Mouse (Mus musculus): ENCODE data around the gene Klhdc8a. TPM values are rescaled to one million over a fixed set of nuclear protein-coding genes. Genes with fewer than 3 reads are reported as not detected.

The Klhdc8a gene
- polyA plus RNA-seq, 1 experiment = 1.5 TPM

DNA sequence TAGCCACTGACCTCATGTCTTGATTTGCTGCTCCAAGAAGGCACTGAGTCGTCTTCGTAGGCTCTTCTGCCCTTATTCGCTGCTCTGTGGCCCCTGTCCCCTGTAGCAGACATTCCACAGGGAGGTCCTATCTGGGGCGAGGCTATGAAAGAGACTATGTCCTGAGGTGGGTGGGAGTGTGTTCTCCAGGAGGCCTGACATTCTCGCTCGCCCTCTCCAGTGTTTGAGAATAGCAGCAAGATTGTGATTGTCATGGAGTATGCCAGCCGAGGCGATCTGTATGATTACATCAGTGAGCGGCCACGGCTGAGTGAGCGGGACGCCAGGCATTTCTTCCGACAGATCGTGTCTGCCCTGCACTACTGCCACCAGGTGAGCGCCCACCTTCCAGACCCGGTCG lies 29.1 kb downstream of the Klhdc8a start:
- Histone ChIP-seq H3K4me3 (ENCODE audit: low read depth, low read length) (no peak overlapping the region), H3K27me3 (ENCODE audit: control insufficient read depth, insufficient read depth, low read length) (no peaks in the 10 kb centered on the region), H3K27ac (ENCODE audit: insufficient read depth, low read depth, low read length) (peak overlapping the region; percentile 85), H3K36me3 (ENCODE audit: control insufficient read depth, insufficient read depth, low read length) (peaks cover 79% of the 10 kb centered on the region), H3K4me1 (ENCODE audit: control insufficient read depth, insufficient read depth, insufficient read length, low read length) (peaks cover 49% of the 10 kb centered on the region)
- no peak for TF ChIP-seq CTCF (IDR thresholded peaks at IDR 0.05; ENCODE audit: extremely low read depth, insufficient read length, insufficient replicate concordance, low read depth, low read length)
- no peak for TF ChIP-seq POLR2A (IDR thresholded peaks at IDR 0.05; ENCODE audit: low read depth, low read length)
- 77% methylated on average over 17 of the region's 17 CpGs for WGBS

DNA sequence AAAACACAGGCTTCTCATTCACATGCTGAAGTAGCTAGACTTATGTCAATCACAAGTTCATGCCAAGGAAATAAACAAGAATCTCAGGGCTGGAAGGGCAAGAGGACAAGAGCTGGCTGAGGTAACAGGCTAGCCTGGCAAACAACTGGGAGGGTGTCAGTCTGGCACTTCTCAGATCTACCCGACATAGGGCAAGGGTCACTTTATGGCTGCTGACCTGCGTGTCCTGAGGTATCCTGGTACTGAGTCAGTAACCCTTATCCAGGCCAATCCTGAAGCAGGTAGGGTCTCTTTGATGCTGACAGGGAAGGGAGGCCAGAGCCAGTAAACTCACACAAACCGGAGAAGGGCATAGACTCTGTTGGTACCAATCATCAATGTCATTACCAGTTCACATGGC lies 30.1 kb downstream of the Klhdc8a start:
- 18% methylated on average over 3 of the region's 3 CpGs for WGBS
- H3K36me3 ChIP-seq (ENCODE audit: control insufficient read depth, insufficient read depth, low read length) = peaks cover 82% of the 10 kb centered on the region
- TF ChIP-seq POLR2A (IDR thresholded peaks at IDR 0.05; ENCODE audit: low read depth, low read length) = no peak
- no peak for TF ChIP-seq CTCF (IDR thresholded peaks at IDR 0.05; ENCODE audit: extremely low read depth, insufficient read length, insufficient replicate concordance, low read depth, low read length)

DNA sequence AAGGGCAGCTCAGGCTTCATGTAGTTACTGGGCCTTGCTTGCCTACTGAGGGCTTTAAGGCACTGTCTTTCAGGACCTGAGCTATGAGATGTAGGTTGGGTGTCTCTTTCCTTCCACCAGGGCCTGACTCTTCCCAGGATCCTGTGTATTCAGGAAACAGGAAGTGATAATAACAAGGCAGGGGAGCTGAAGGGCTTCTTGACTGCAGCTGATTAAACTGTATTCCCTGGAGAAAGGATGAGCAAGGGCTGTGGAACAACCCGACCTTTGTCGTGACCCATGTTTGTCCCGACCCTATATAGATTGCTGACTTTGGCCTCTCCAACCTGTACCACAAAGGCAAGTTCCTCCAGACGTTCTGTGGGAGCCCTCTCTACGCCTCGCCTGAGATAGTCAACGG lies 31.2 kb downstream of the Klhdc8a start:
- no peaks in the 10 kb centered on the region for H3K27me3 ChIP-seq (ENCODE audit: control insufficient read depth, insufficient read depth, low read length)
- H3K4me1 ChIP-seq (ENCODE audit: control insufficient read depth, insufficient read depth, insufficient read length, low read length) = peaks cover 51% of the 10 kb centered on the region
- H3K4me3 ChIP-seq (ENCODE audit: low read depth, low read length) = no peak overlapping the region
- TF ChIP-seq CTCF (IDR thresholded peaks at IDR 0.05; ENCODE audit: extremely low read depth, insufficient read length, insufficient replicate concordance, low read depth, low read length) = no peak
- peak overlapping the region; percentile 64 for H3K27ac ChIP-seq (ENCODE audit: insufficient read depth, low read depth, low read length)
- WGBS = 70% methylated on average over 7 of the region's 7 CpGs
- H3K36me3 ChIP-seq (ENCODE audit: control insufficient read depth, insufficient read depth, low read length) = peaks cover 80% of the 10 kb centered on the region

More for the DNA sequence above, 30.1 kb downstream of the Klhdc8a start:
- Histone ChIP-seq H3K4me1 (ENCODE audit: control insufficient read depth, insufficient read depth, insufficient read length, low read length) (peaks cover 47% of the 10 kb centered on the region), H3K4me3 (ENCODE audit: low read depth, low read length) (no peak overlapping the region), H3K27ac (ENCODE audit: insufficient read depth, low read depth, low read length) (peak overlapping the region; percentile 85), H3K27me3 (ENCODE audit: control insufficient read depth, insufficient read depth, low read length) (no peaks in the 10 kb centered on the region)

DNA sequence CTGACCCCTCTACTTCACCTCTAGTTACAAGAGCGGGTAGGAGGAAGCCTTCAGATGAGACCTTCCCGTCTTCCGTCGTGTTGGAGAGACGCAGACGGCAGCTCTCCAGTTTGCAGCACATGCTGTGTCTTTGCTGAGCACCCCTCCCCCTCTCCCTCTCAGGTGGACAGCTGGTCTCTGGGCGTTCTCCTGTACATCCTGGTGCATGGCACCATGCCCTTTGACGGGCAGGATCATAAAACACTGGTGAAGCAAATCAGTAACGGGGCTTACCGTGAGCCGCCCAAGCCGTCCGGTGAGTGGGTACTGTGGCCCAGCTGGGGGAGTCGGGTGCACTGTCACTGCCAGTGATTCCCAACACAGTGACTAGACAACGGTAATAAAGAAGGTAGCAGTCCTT lies 32.0 kb downstream of the Klhdc8a start:
- H3K4me3 ChIP-seq (ENCODE audit: low read depth, low read length) = peak overlapping the region; percentile 2; the same call in 1 of the 2 replicates
- H3K36me3 ChIP-seq (ENCODE audit: control insufficient read depth, insufficient read depth, low read length) = peaks cover 74% of the 10 kb centered on the region
- peaks cover 56% of the 10 kb centered on the region for H3K4me1 ChIP-seq (ENCODE audit: control insufficient read depth, insufficient read depth, insufficient read length, low read length)
- H3K27ac ChIP-seq (ENCODE audit: insufficient read depth, low read depth, low read length) = peak overlapping the region; percentile 64
- 51% methylated on average over 15 of the region's 15 CpGs for WGBS
- H3K27me3 ChIP-seq (ENCODE audit: control insufficient read depth, insufficient read depth, low read length) = no peaks in the 10 kb centered on the region
- TF ChIP-seq POLR2A (IDR thresholded peaks at IDR 0.05; ENCODE audit: low read depth, low read length) (no peak), CTCF (IDR thresholded peaks at IDR 0.05; ENCODE audit: extremely low read depth, insufficient read length, insufficient replicate concordance, low read depth, low read length) (no peak)

DNA sequence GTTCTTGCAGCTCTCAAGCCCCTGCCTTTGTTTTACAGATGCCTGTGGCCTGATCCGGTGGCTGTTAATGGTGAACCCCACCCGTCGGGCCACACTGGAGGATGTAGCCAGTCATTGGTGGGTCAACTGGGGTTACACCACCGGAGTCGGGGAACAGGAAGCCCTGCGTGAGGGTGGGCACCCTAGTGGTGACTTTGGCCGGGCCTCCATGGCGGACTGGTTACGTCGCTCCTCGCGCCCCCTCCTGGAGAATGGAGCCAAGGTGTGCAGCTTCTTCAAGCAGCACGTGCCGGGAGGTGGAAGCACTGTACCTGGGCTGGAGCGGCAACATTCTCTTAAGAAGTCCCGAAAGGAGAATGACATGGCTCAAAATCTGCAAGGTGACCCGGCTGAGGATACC lies 32.9 kb downstream of the Klhdc8a start:
- TF ChIP-seq CTCF (IDR thresholded peaks at IDR 0.05; ENCODE audit: extremely low read depth, insufficient read length, insufficient replicate concordance, low read depth, low read length) (no peak), POLR2A (IDR thresholded peaks at IDR 0.05; ENCODE audit: low read depth, low read length) (no peak)
- 90% methylated on average over 17 of the region's 17 CpGs for WGBS
- H3K27me3 ChIP-seq (ENCODE audit: control insufficient read depth, insufficient read depth, low read length) = no peaks in the 10 kb centered on the region
- no peak overlapping the region; the same call in 1 of the 2 replicates for H3K27ac ChIP-seq (ENCODE audit: insufficient read depth, low read depth, low read length)
- H3K36me3 ChIP-seq (ENCODE audit: control insufficient read depth, insufficient read depth, low read length) = peaks cover 65% of the 10 kb centered on the region
- H3K4me3 ChIP-seq (ENCODE audit: low read depth, low read length) = no peak overlapping the region
- peaks cover 58% of the 10 kb centered on the region for H3K4me1 ChIP-seq (ENCODE audit: control insufficient read depth, insufficient read depth, insufficient read length, low read length)

DNA sequence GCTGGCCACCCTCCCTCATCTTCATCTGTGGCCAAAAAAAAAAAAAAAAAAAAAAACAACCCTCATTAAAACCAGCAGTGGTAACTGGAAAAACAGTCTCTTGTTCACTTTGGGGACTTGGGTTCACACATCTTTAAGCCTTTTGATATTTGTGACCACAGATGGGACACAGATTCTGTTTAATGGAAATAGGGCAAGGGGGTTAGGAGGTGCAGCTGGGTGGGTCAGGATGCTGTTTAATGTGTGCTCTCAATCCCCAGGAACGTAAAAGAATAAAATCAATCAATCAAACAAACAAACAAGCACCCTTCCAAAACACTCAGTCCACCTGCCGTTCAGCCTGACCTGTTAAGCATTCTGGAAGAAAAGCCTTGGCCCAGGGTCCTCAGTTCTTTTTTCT lies 34.8 kb downstream of the Klhdc8a start:
- Histone ChIP-seq H3K4me3 (ENCODE audit: low read depth, low read length) (no peak overlapping the region), H3K4me1 (ENCODE audit: control insufficient read depth, insufficient read depth, insufficient read length, low read length) (peaks cover 40% of the 10 kb centered on the region), H3K36me3 (ENCODE audit: control insufficient read depth, insufficient read depth, low read length) (peaks cover 46% of the 10 kb centered on the region), H3K27ac (ENCODE audit: insufficient read depth, low read depth, low read length) (no peak overlapping the region), H3K27me3 (ENCODE audit: control insufficient read depth, insufficient read depth, low read length) (no peaks in the 10 kb centered on the region)
- TF ChIP-seq CTCF (IDR thresholded peaks at IDR 0.05; ENCODE audit: extremely low read depth, insufficient read length, insufficient replicate concordance, low read depth, low read length) = no peak
- no peak for TF ChIP-seq POLR2A (IDR thresholded peaks at IDR 0.05; ENCODE audit: low read depth, low read length)
- 12% methylated on average over 2 of the region's 2 CpGs for WGBS

DNA sequence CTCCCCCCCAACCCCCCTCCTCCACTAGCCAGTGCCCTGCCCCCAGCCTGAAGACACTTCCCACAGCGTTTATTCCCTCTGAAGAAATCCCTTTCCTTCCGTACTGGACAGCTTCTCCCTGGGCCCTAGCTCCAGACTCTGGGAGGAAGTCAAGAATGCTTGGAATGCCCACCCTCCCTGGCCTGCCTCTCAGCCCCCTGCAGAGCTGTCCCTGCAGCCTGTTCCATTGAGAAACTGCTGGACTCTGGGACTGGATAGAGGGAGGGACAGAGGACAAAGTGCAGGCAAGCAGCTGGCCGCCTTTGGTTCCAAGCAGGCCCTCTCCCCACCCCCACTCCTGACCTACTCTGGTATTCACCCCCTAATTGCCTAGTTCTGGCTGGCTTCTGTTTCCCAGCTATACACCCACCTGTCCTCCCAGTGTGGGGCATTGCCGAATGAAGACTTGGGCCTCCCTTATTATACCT lies 35.3 kb downstream of the Klhdc8a start:
- 0% methylated on average over 4 of the region's 4 CpGs for WGBS
- peaks cover 45% of the 10 kb centered on the region for H3K36me3 ChIP-seq (ENCODE audit: control insufficient read depth, insufficient read depth, low read length)
- TF ChIP-seq POLR2A (IDR thresholded peaks at IDR 0.05; ENCODE audit: low read depth, low read length) (no peak), CTCF (IDR thresholded peaks at IDR 0.05; ENCODE audit: extremely low read depth, insufficient read length, insufficient replicate concordance, low read depth, low read length) (no peak)
- H3K27me3 ChIP-seq (ENCODE audit: control insufficient read depth, insufficient read depth, low read length) = no peaks in the 10 kb centered on the region
- peak overlapping the region; percentile 58 for H3K27ac ChIP-seq (ENCODE audit: insufficient read depth, low read depth, low read length)
- H3K4me1 ChIP-seq (ENCODE audit: control insufficient read depth, insufficient read depth, insufficient read length, low read length) = peaks cover 45% of the 10 kb centered on the region
- no peak overlapping the region for H3K4me3 ChIP-seq (ENCODE audit: low read depth, low read length)
